Mouse (Mus musculus) Muller cell, postnatal 12 days (primary cell): ENCODE measurements around the gene Rimbp2.
"Not testable (repeated sequence)": the region's sequence is repeated elsewhere in the genome, so short reads cannot be mapped to it uniquely, and the experiment has no call there.

Experiments
- DNase-seq: peaks from one replicate; pipeline ENCODE4 v3.0.0-alpha.2; 2015; ENCODE audit errors: inconsistent ontology term

Rimbp2 gene

DNA sequence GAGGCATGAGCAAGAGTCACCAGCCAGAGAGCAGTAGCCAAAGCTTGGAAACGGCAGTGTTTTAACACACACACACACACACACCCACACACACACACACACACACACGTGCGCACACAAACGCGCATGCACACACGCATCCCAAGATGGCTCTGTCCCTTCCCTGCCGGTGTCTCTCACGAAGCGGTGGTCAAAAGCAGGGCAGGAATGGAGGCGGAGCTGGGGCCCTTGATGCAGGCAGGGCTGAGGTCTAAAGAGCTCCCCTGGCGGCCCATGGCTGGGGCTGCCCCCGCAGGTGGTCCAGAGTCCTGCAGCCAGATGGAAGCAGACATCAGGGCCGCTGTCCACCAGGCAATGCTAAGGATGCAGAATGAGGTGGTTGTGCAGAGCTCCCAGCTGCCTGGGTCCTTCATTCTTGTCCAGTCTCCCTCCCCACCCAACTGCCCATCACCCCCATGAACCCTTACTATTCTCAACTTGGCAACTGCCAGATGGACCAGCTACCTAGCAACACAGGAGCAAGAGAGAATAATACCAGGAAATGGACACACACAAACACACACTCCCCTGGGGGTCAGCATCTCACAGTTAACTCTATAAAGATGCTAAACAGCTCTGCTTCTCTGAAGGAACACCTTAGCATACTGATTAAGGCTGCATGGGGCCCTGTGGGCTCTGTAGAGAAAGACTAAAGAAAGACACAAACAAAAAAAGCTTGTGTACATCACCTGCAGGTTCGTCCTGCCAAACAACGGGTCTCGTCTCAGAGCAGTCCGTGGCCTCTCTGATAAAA lies at the start of gene Rimbp2:
TSS of gene Rimbp2 (minus strand) at position 209 of the 793 bp plus-strand sequence.
- peak; percentile 62 for DNase-seq

DNA sequence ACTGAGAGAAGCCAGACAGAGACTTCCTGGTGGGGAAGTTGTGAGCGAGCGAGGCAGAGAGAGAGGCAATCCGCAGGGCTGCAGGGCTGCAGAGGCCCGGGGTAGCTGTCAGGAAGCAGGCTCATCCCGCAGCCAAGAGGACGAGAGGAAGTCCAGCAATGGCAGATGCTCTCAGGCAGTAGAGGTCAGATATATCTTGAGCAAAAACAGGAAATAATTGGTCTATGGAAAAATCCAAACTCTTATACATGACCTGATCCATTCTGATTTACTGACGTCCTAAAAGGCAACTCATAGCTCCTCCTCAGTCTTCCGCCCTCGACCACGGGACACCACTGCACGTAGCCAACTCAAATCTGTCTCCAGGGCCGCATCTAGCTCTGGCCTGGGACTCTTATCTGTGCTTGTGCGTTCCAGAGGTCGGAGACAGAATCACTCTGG lies 49.3 kb upstream of the Rimbp2 start:
- DNase-seq = no peak

- DNase-seq = no peak
Observed at GRCm38 (mm10) chr5:129000706-129001468, 47.6 kb upstream of the Rimbp2 start.

DNA sequence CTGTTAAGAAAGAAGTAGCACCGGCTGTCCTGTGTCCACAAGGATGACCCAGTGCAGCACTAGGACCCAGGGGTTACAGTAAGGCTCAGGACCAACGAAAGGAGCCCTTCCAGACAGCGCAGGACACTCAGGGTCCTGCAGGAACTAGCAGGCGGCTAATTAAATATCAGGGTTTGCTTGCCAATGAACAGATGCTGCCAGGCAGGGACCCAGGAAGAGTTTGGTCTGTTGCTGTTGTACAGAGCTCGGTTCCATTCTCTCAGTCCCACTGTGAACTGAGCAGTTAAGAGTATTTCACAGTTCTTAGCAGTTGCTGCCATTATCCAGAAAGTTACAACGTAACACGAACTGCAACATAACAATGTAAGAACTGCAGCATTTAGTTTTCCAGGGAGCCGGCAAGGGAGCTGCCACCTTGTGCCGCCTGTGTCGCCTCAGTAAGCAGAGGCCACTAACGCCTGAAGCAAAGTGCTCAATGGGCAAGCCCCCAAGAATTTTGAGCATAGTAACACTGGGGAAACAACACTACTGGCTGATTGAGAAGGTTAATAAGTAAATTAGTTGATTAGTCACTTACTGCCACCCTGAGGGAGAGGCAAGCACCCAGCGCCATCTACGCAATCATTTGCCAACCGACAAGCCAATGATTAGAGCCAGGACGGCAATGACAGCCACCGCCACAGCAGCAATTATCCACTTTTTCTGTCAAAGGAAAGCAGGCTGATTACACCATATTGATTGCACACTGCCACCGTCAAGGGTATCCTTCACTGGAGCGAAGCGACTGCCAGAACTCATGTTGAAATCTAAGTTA lies 34.1 kb upstream of the Rimbp2 start:
- DNase-seq = no peak

GRCm38 (mm10) chr5:128985946-128986345 lies 32.7 kb upstream of the Rimbp2 start:
- DNase-seq = no peak

DNA sequence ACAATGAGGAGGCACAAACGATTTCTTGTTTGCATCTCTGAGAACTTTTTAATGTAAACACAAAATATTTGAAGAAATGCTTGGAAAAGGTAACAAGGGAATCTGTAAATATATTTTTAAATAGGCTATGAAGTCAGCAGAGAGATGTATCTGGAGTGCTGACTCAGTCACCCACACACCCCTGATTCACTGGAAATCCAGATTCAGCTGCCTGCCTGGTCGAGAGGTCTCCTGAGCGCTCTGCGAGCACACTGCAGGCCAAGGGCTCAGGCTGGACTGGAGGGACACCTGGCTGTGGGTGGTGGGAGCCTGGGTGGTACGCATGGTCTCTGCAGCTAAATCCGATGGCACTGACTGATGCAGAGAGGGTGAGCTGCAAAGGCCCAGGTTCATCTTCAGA lies 31.2 kb upstream of the Rimbp2 start:
- DNase-seq = no peak

- no peak for DNase-seq
Observed at GRCm38 (mm10) chr5:128981607-128982006, 28.3 kb upstream of the Rimbp2 start.

GRCm38 (mm10) chr5:128980857-128981256 lies 27.6 kb upstream of the Rimbp2 start:
- no peak for DNase-seq

DNA sequence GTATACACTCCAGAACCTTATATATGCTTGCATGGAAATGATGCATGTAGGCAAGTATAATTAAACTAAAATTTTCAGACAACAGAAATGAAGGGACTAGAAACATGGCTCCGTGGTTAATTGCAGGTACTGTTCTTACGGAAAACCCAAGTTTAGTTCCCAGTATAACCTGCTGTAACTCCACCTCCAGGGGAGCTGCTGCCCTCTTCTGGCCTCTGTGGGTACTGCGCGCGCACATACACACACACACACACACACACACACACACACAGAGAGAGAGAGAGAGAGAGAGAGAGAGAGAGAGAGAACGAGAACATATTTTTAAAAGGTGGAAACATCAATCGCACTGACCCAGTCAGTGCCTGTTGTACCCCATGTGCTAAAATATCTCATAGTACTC lies 25.7 kb upstream of the Rimbp2 start:
- no peak for DNase-seq

GRCm38 (mm10) chr5:128977466-128977865 lies 24.2 kb upstream of the Rimbp2 start:
- not testable (repeated sequence) for DNase-seq

- DNase-seq = peak; percentile 40
Observed at GRCm38 (mm10) chr5:128976266-128976665, 23.0 kb upstream of the Rimbp2 start.

DNA sequence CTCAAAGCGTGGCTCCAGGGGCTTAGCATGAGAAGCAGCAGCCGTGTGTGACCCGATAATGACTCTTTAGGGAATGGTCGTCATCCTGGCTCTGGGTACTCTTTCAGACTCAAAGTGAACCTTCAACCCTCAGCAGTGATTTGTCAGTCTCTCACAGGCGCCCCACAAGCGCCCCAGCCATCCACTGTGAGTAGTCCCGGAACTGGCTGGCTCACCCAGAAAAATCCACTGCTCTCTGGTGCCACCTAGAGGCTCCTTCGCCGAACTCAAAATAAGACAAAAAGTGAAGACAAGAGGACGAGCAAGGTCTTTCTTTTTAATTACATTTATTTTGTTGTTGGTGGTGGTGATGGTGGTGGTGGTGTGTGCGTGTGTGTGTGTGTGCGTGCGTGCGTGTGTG lies 18.0 kb upstream of the Rimbp2 start:
- peak; percentile 47 for DNase-seq

DNA sequence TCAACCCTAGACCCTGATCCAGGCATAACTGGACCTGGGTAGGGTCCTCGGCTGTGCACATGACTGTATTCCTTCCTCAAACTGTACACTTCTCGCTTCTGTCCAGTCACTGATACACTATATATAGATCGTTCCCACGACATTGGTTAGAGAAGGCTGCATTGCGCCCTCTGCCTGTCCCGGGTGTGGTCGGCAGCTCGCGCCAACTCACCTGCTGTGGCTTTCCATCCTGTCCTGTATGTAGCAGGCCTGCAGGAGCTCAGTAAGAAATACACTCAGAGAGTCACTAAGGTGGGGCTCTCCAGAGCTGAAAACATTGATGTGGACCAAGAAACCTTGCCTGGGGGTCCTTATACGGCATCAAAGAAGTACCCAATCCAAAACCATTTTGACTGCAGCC lies 17.6 kb upstream of the Rimbp2 start:
- DNase-seq = no peak

- DNase-seq = no peak
Observed at GRCm38 (mm10) chr5:128964353-128964752, 11.1 kb upstream of the Rimbp2 start.

- DNase-seq = no peak
Observed at GRCm38 (mm10) chr5:128958916-128959315, 5.6 kb upstream of the Rimbp2 start.

GRCm38 (mm10) chr5:128954371-128954770 lies 1.1 kb upstream of the Rimbp2 start:
- not testable (repeated sequence) for DNase-seq

GRCm38 (mm10) chr5:128952291-128953195 lies 743 bp downstream of the Rimbp2 start:
- DNase-seq = peak; percentile 22

DNA sequence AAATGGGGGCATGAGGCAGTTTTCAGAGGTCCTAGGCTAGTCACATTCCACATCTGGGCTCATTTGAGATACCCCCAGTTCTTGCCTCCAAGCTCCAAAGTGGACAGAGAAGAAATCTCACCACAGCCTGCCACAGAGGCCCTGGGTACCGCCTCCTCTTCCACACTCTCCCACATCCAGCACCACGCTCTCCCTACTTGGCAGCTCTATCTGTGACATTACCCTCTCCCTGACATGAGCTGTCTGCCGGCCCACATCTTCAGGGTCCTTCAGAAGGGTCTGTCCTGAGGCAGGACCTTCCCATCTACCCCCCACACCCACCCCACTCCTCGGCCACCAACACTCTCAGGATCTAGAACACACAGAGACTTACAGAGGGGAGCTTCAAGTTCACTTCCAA lies 1.8 kb downstream of the Rimbp2 start:
- no peak for DNase-seq

DNA sequence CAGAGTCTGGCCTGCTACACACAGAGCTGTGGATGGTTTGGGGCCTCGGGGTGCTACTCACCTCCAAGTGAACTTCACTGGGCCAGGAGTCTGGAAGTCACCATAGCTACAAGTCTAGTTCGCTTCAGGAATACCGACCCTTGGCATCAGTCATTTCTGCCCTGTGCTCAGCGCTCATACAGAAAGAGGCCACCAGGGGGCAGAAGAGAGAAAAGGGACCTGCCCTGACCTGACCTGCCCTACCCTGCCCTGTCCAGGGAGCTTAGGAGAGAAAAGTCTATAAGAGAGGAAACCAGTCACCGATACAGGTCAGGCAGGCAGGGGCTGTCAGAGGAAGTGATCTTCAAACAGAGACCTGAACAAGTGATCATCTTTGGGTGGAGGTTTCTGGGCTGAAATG lies 6.2 kb downstream of the Rimbp2 start:
- no peak for DNase-seq

DNA sequence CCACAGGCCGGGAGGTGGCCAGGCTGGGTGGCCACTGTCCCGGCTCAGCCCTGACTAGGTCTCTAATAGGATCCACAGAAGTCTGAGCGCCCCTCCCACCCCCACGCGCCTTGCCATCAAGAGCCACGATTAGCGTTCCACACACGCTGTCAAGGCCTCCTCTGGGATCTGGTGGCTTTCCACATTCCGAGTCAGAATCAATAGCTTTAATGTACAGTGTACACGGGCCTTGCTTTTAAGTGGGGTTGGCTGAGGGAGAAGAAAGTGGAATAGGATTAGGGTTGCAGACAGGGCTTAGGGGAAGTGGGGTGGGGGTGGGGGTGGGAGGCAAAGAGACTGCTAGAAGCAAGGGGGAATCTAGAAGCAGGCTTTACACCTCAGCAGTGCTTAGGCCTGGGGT lies 12.8 kb downstream of the Rimbp2 start:
- no peak for DNase-seq

DNA sequence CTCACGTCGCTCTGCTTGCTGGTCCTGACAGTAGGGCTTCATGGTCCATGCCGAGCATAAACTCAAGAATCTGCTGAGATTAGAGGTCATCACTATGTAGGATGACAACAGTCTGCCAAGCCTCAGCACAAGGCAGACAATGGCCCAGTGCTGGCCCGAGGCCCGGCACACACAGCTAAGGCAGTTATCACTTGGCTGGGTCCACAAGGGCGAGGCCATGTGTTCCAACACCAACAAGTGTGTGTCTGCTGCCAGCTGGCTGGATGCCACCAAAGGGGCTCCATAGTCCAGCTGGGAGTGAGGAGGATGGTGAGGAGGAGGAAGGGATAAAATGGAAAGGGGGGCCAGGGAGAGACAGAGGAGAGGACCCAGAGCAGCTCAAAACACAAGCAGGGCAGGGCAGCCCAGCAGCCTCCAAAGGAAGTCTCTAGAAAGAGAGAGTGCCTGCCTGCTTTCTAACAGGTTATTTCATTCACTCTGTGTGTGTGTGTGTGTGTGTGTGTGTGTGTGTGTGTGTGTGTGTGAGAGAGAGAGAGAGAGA lies 17.9 kb downstream of the Rimbp2 start:
- peak; percentile 36 for DNase-seq
